Mouse (Mus musculus) heart, adult 2 months (tissue): ENCODE measurements around the gene Ifnk.

Source experiments
- CTCF ChIP-seq: fragments of 200-600 bp; IDR thresholded peaks from 2 replicates; pipeline ENCODE4 v1.8.1; 2022; ENCODE audit warnings: antibody characterized with exemption, mild to moderate bottlenecking, moderate library complexity
- POLR2A ChIP-seq: fragments of 200-500 bp; IDR thresholded peaks from 2 replicates; pipeline ENCODE4 v1.6.1; 2011; ENCODE audit warnings: mild to moderate bottlenecking, low read depth, low read length, control low read depth; ENCODE audit not compliant: insufficient read depth

- TF ChIP-seq POLR2A (no peak), CTCF (no peak)
These were observed 1.1 kb upstream of the Ifnk start for GRCm38 (mm10) chr4:35150706-35151105.
